Mouse (Mus musculus) splenic B cell, adult 2 months (primary cell): Measurements from ENCODE around the gene Sirt3.
A peak's percentile ranks its signal among the peaks of the same experiment; 100 is the strongest.

Experiments
- DNase-seq: peaks from one replicate; pipeline ENCODE4 v3.0.0-alpha.2; 2011; ENCODE audit warnings: low read depth, low spot score
- H3K27me3 ChIP-seq: 2 replicates; pipeline ENCODE4 v1.6.1; 2012; ENCODE audit warnings: mild to moderate bottlenecking, low read length, moderate library complexity, mixed read lengths; ENCODE audit not compliant: control insufficient read depth, poor library complexity, insufficient read depth, severe bottlenecking
- H3K36me3 ChIP-seq: 2 replicates; pipeline ENCODE4 v1.6.1; 2012; ENCODE audit warnings: mild to moderate bottlenecking, low read length, moderate library complexity, mixed read lengths; ENCODE audit not compliant: control insufficient read depth, poor library complexity, insufficient read depth, severe bottlenecking

The Sirt3 gene

GRCm38 (mm10) chr7:140881696-140882468 is at the start of gene Sirt3, which contains the start of gene Psmd13:
Gene Sirt3 (minus strand): TSS chr7:140882309.
Gene Psmd13 (plus strand): TSS chr7:140881968.
- Histone ChIP-seq H3K36me3 (no peaks in the 10 kb centered on the region), H3K27me3 (no peaks in the 10 kb centered on the region)
- peak; percentile 95 for DNase-seq

GRCm38 (mm10) chr7:140927181-140927580 is 45.1 kb upstream of the Sirt3 start:
- DNase-seq, result no peak
- Histone ChIP-seq H3K27me3 (no peaks in the 10 kb centered on the region), H3K36me3 (no peaks in the 10 kb centered on the region)

GRCm38 (mm10) chr7:140923070-140923775 is 41.1 kb upstream of the Sirt3 start:
- Histone ChIP-seq H3K27me3 (no peaks in the 10 kb centered on the region), H3K36me3 (no peaks in the 10 kb centered on the region)
- no peak for DNase-seq

GRCm38 (mm10) chr7:140922398-140923069 is 40.4 kb upstream of the Sirt3 start:
- H3K27me3 ChIP-seq, result no peaks in the 10 kb centered on the region
- peak; percentile 29 for DNase-seq
- no peaks in the 10 kb centered on the region for H3K36me3 ChIP-seq

GRCm38 (mm10) chr7:140921225-140921975 is 39.3 kb upstream of the Sirt3 start:
- no peak for DNase-seq
- Histone ChIP-seq H3K36me3 (no peaks in the 10 kb centered on the region), H3K27me3 (no peaks in the 10 kb centered on the region)

GRCm38 (mm10) chr7:140920418-140921029 is 38.4 kb upstream of the Sirt3 start, which contains the start of gene Nlrp6:
Gene Nlrp6 (plus strand): TSS chr7:140920902.
- Histone ChIP-seq H3K36me3 (no peaks in the 10 kb centered on the region), H3K27me3 (no peaks in the 10 kb centered on the region)
- no peak for DNase-seq

GRCm38 (mm10) chr7:140919911-140920310 is 37.8 kb upstream of the Sirt3 start:
- no peaks in the 10 kb centered on the region for H3K27me3 ChIP-seq
- no peak for DNase-seq
- no peaks in the 10 kb centered on the region for H3K36me3 ChIP-seq

- DNase-seq, result no peak
- Histone ChIP-seq H3K27me3 (no peaks in the 10 kb centered on the region), H3K36me3 (no peaks in the 10 kb centered on the region)
Observed at GRCm38 (mm10) chr7:140914031-140914690, 32.1 kb upstream of the Sirt3 start.

GRCm38 (mm10) chr7:140912846-140913482 is 30.9 kb upstream of the Sirt3 start:
- Histone ChIP-seq H3K36me3 (no peaks in the 10 kb centered on the region), H3K27me3 (no peaks in the 10 kb centered on the region)
- no peak for DNase-seq

- DNase-seq, result no peak
- Histone ChIP-seq H3K27me3 (no peaks in the 10 kb centered on the region), H3K36me3 (no peaks in the 10 kb centered on the region)
Observed at GRCm38 (mm10) chr7:140912293-140912692, 30.2 kb upstream of the Sirt3 start.

GRCm38 (mm10) chr7:140908634-140909107 is 26.6 kb upstream of the Sirt3 start:
- DNase-seq, result peak; percentile 82
- no peaks in the 10 kb centered on the region for H3K36me3 ChIP-seq
- no peaks in the 10 kb centered on the region for H3K27me3 ChIP-seq

- H3K27me3 ChIP-seq, result no peaks in the 10 kb centered on the region
- DNase-seq, result no peak
- H3K36me3 ChIP-seq, result no peaks in the 10 kb centered on the region
Observed at GRCm38 (mm10) chr7:140908181-140908580, 26.1 kb upstream of the Sirt3 start.

- no peak for DNase-seq
- Histone ChIP-seq H3K27me3 (no peaks in the 10 kb centered on the region), H3K36me3 (no peaks in the 10 kb centered on the region)
Observed at GRCm38 (mm10) chr7:140907697-140908096, 25.6 kb upstream of the Sirt3 start.
